Mouse (Mus musculus) hindbrain, embryonic 15.5 days (tissue): ENCODE measurements around the gene Kat2a. TPM values are rescaled to one million over a fixed set of nuclear protein-coding genes. Genes with fewer than 3 reads are reported as not detected.
"Not testable (repeated sequence)": the region's sequence is repeated elsewhere in the genome, so short reads cannot be mapped to it uniquely, and the experiment has no call there.

Experiments used
- ATAC-seq: fragments of 200-750 bp; cut with Nextera tagmentation; 2 replicates; pipeline ENCODE4 v1.8.0; 2017; ENCODE audit warnings: low read depth, moderate number of reproducible peaks, moderate TSS enrichment; ENCODE audit not compliant: low FRiP score
- H3K27ac ChIP-seq: fragments of 300-500 bp; sonication (generic); replicated peaks from 2 replicates; pipeline ENCODE4 v1.5.1; 2015; ENCODE audit warnings: mild to moderate bottlenecking, inconsistent platforms
- H3K27me3 ChIP-seq: fragments of 300-500 bp; sonication (generic); 2 replicates; pipeline ENCODE4 v1.6.1; 2015; ENCODE audit warnings: control low read depth, inconsistent platforms
- H3K36me3 ChIP-seq: fragments of 300-500 bp; sonication (generic); 2 replicates; pipeline ENCODE4 v1.6.1; 2015; ENCODE audit warnings: control low read depth, inconsistent platforms
- H3K4me1 ChIP-seq: fragments of 300-500 bp; sonication (generic); replicated peaks from 2 replicates; pipeline ENCODE4 v1.6.1; 2015; ENCODE audit warnings: control low read depth, inconsistent platforms
- H3K4me2 ChIP-seq: fragments of 300-500 bp; sonication (generic); 2 replicates; pipeline ENCODE4 v1.6.1; 2015; ENCODE audit warnings: moderate library complexity, mild to moderate bottlenecking, inconsistent platforms
- H3K4me3 ChIP-seq: fragments of 300-500 bp; sonication (generic); 2 replicates; pipeline ENCODE4 v1.5.1; 2015; ENCODE audit warnings: mild to moderate bottlenecking, inconsistent platforms
- H3K9ac ChIP-seq: fragments of 300-500 bp; sonication (generic); 2 replicates; pipeline ENCODE4 v1.6.1; 2015; ENCODE audit warnings: inconsistent platforms
- H3K9me3 ChIP-seq: fragments of 300-500 bp; sonication (generic); 2 replicates; pipeline ENCODE4 v1.6.1; 2016; ENCODE audit warnings: control low read depth, inconsistent platforms
- WGBS: fragments of 180-500 bp; shearing (Covaris S2); methylation state at CpG from one replicate; pipeline ENCODE4 v1.1.7; 2015; 5-methylcytosine and 5-hydroxymethylcytosine counted together
- polyA plus RNA-seq: library from polyadenylated mRNA; unstranded; fragments of >200 nt; fragmentation: Nextera tagmentation; extraction: Ambion mirVana; gene quantifications from 2 replicates; pipeline ENCODE4 v1.2.1, GENCODE M21; 2015

Kat2a gene
- polyA plus RNA-seq, 1 experiment from 2014 or later, result 74.0 TPM

GRCm38 (mm10) chr11:100685371-100685770, 26.9 kb downstream of the Kat2a start:
- H3K4me1 ChIP-seq, result no peaks in the 10 kb centered on the region
- H3K27me3 ChIP-seq, result no peaks in the 10 kb centered on the region
- no peaks in the 10 kb centered on the region for H3K9me3 ChIP-seq
- no peak overlapping the region for H3K9ac ChIP-seq
- H3K4me3 ChIP-seq, result no peak overlapping the region
- no peak overlapping the region for H3K4me2 ChIP-seq
- WGBS, result 91% methylated on average over 3 of the region's 3 CpGs
- ATAC-seq, result no peak
- no peaks in the 10 kb centered on the region for H3K36me3 ChIP-seq
- no peak overlapping the region for H3K27ac ChIP-seq

- no peaks in the 10 kb centered on the region for H3K27me3 ChIP-seq
- H3K9me3 ChIP-seq, result no peaks in the 10 kb centered on the region
- H3K27ac ChIP-seq, result no peak overlapping the region
- 81% methylated on average over 2 of the region's 2 CpGs for WGBS
- ATAC-seq, result no peak
- no peak overlapping the region for H3K9ac ChIP-seq
- no peak overlapping the region for H3K4me3 ChIP-seq
- no peak overlapping the region for H3K4me2 ChIP-seq
- H3K4me1 ChIP-seq, result no peaks in the 10 kb centered on the region
- no peaks in the 10 kb centered on the region for H3K36me3 ChIP-seq
Measured at GRCm38 (mm10) chr11:100684084-100684483, 28.2 kb downstream of the Kat2a start.

GRCm38 (mm10) chr11:100682526-100682925, 29.7 kb downstream of the Kat2a start:
- Histone ChIP-seq H3K4me3 (no peak overlapping the region), H3K9ac (no peak overlapping the region), H3K27ac (no peak overlapping the region), H3K4me2 (no peak overlapping the region), H3K4me1 (no peaks in the 10 kb centered on the region), H3K36me3 (no peaks in the 10 kb centered on the region), H3K27me3 (no peaks in the 10 kb centered on the region), H3K9me3 (no peaks in the 10 kb centered on the region)
- no peak for ATAC-seq
- 68% methylated on average over 5 of the region's 5 CpGs for WGBS

- Histone ChIP-seq H3K9ac (no peak overlapping the region), H3K27ac (no peak overlapping the region), H3K4me2 (no peak overlapping the region), H3K9me3 (no peaks in the 10 kb centered on the region), H3K27me3 (no peaks in the 10 kb centered on the region), H3K36me3 (no peaks in the 10 kb centered on the region), H3K4me1 (no peaks in the 10 kb centered on the region), H3K4me3 (no peak overlapping the region)
- ATAC-seq, result no peak
- WGBS, result 76% methylated on average over 5 of the region's 5 CpGs
Measured at GRCm38 (mm10) chr11:100681826-100682225, 30.4 kb downstream of the Kat2a start.

- Histone ChIP-seq H3K27me3 (0 out of 2 replicates have a peak, but pooled peaks cover 4% of the 10 kb centered on the region), H3K9ac (no peak overlapping the region), H3K4me2 (no peak overlapping the region), H3K36me3 (no peaks in the 10 kb centered on the region), H3K9me3 (no peaks in the 10 kb centered on the region), H3K4me1 (peaks cover 5% of the 10 kb centered on the region), H3K4me3 (no peak overlapping the region), H3K27ac (no peak overlapping the region)
- 60% methylated on average over 7 of the region's 7 CpGs for WGBS
- ATAC-seq, result no peak
Measured at GRCm38 (mm10) chr11:100677810-100678209, 34.5 kb downstream of the Kat2a start.

- H3K36me3 ChIP-seq, result no peaks in the 10 kb centered on the region
- no peak overlapping the region for H3K4me3 ChIP-seq
- H3K4me2 ChIP-seq, result peak overlapping the region; percentile 34; the same call in 1 of the 2 replicates
- no peak for ATAC-seq
- no peak overlapping the region for H3K9ac ChIP-seq
- no peak overlapping the region for H3K27ac ChIP-seq
- H3K27me3 ChIP-seq, result 0 out of 2 replicates have a peak, but pooled peaks cover 12% of the 10 kb centered on the region
- H3K9me3 ChIP-seq, result no peaks in the 10 kb centered on the region
- H3K4me1 ChIP-seq, result peaks cover 5% of the 10 kb centered on the region
- 2% methylated on average over 23 of the region's 23 CpGs for WGBS
Measured at GRCm38 (mm10) chr11:100673169-100673568, 39.1 kb downstream of the Kat2a start.

- H3K4me3 ChIP-seq, result no peak overlapping the region
- ATAC-seq, result no peak
- WGBS, result 75% methylated on average over 2 of the region's 2 CpGs
Measured at GRCm38 (mm10) chr11:100671956-100672355, 40.3 kb downstream of the Kat2a start.

GRCm38 (mm10) chr11:100671049-100671448, 41.2 kb downstream of the Kat2a start:
- no peak overlapping the region for H3K27ac ChIP-seq
- 0 out of 2 replicates have a peak, but pooled peaks cover 12% of the 10 kb centered on the region for H3K27me3 ChIP-seq
- ATAC-seq, result no peak
- H3K9ac ChIP-seq, result no peak overlapping the region
- peaks cover 5% of the 10 kb centered on the region for H3K4me1 ChIP-seq
- 87% methylated on average over 1 of the region's 1 CpGs for WGBS
- no peaks in the 10 kb centered on the region for H3K36me3 ChIP-seq
- no peak overlapping the region for H3K4me2 ChIP-seq
- no peaks in the 10 kb centered on the region for H3K9me3 ChIP-seq
- H3K4me3 ChIP-seq, result no peak overlapping the region

More at GRCm38 (mm10) chr11:100671956-100672355, 40.3 kb downstream of the Kat2a start:
- Histone ChIP-seq H3K4me2 (no peak overlapping the region), H3K27me3 (0 out of 2 replicates have a peak, but pooled peaks cover 12% of the 10 kb centered on the region), H3K9ac (no peak overlapping the region), H3K4me1 (peaks cover 5% of the 10 kb centered on the region), H3K27ac (no peak overlapping the region), H3K9me3 (no peaks in the 10 kb centered on the region), H3K36me3 (no peaks in the 10 kb centered on the region)

GRCm38 (mm10) chr11:100659806-100660205, 52.5 kb downstream of the Kat2a start:
- ATAC-seq, result no peak
- H3K9ac ChIP-seq, result no peak overlapping the region
- WGBS, result 69% methylated on average over 10 of the region's 10 CpGs
- H3K4me1 ChIP-seq, result peaks cover 8% of the 10 kb centered on the region
- no peaks in the 10 kb centered on the region for H3K27me3 ChIP-seq
- H3K27ac ChIP-seq, result no peak overlapping the region
- no peak overlapping the region for H3K4me2 ChIP-seq
- H3K36me3 ChIP-seq, result no peaks in the 10 kb centered on the region
- H3K9me3 ChIP-seq, result no peaks in the 10 kb centered on the region
- no peak overlapping the region for H3K4me3 ChIP-seq

GRCm38 (mm10) chr11:100656458-100656857, 55.8 kb downstream of the Kat2a start:
- Histone ChIP-seq H3K4me3 (no peak overlapping the region), H3K36me3 (no peaks in the 10 kb centered on the region), H3K4me1 (peaks cover 8% of the 10 kb centered on the region), H3K27ac (no peak overlapping the region), H3K9ac (peak overlapping the region; percentile 25; the same call in 1 of the 2 replicates), H3K4me2 (no peak overlapping the region; the same call in 1 of the 2 replicates), H3K27me3 (no peaks in the 10 kb centered on the region), H3K9me3 (no peaks in the 10 kb centered on the region)
- 6% methylated on average over 6 of the region's 6 CpGs for WGBS
- no peak for ATAC-seq

- not testable (repeated sequence) for ATAC-seq, H3K27ac ChIP-seq, H3K4me3 ChIP-seq, H3K9me3 ChIP-seq, H3K27me3 ChIP-seq, H3K36me3 ChIP-seq, H3K4me2 ChIP-seq, H3K4me1 ChIP-seq, H3K9ac ChIP-seq
- WGBS, result 70% methylated on average over 3 of the region's 3 CpGs
Measured at GRCm38 (mm10) chr11:100655589-100655988, 56.7 kb downstream of the Kat2a start.
